14 mouse cellular contexts compared by ENCODE assay signal in genomic region chr7:114074595-114074994, GRCm38 (mm10).
"Had no signal": no experiment of that assay in that cellular context is flagged by ENCODE, and none has a peak within 500 bp of the region (broad histone marks: within the 10 kb centered on the region; RNA-seq: fewer than 3 reads in every experiment).

No protein-coding gene starts in this region.

- H3K9me3 ChIP-seq: hindbrain, embryonic 15.5 days; megakaryocyte, embryonic 14.5 days; midbrain, embryonic 12.5 days; neural tube, embryonic 13.5 days had no signal

- ATAC-seq: midbrain, embryonic 16.5 days had no signal

- H3K27me3 ChIP-seq: hindbrain, embryonic 15.5 days; midbrain, embryonic 12.5 days; neural tube, embryonic 13.5 days had no signal

- H3K4me2 ChIP-seq: hindbrain, embryonic 15.5 days; lung, embryonic 14.5 days; midbrain, embryonic 12.5 days; neural tube, embryonic 13.5 days had no signal

- H3K36me3 ChIP-seq: hindbrain, embryonic 15.5 days; midbrain, embryonic 12.5 days; neural tube, embryonic 13.5 days had no signal

- H3K27ac ChIP-seq: hindbrain, embryonic 15.5 days; kidney, postnatal 0 days; layer of hippocampus, adult 2 months; macrophage; midbrain, embryonic 12.5 days; neural tube, embryonic 13.5 days had no signal

- H3K4me3 ChIP-seq: hindbrain, embryonic 15.5 days; layer of hippocampus, adult 2 months; megakaryocyte, embryonic 14.5 days; midbrain, embryonic 12.5 days; neural tube, embryonic 13.5 days had no signal

- DNase-seq: kidney, postnatal 4 days; left cerebral cortex, postnatal 4 days; lung, embryonic 14.5 days; lung, postnatal 14 days; thymus, adult 18-20 months; thymus, postnatal 25 days had no signal

- H3K4me1 ChIP-seq: hindbrain, embryonic 15.5 days had no signal

- H3K9ac ChIP-seq: hindbrain, embryonic 15.5 days; lung, embryonic 14.5 days; midbrain, embryonic 12.5 days; neural tube, embryonic 13.5 days had no signal
